Mouse (Mus musculus) cerebellum, adult 2 months (tissue): ENCODE data around the gene Rfx2. TPM values are rescaled to one million over a fixed set of nuclear protein-coding genes. Genes with fewer than 3 reads are reported as not detected.

ENCODE experiments used
- DNase-seq, 2 experiments: peaks; one replicate each; pipeline ENCODE4 v3.0.0; 2021
- H3K27ac ChIP-seq: fragments of 200-500 bp; 2 replicates; pipeline ENCODE4 v1.5.1; 2012; ENCODE audit warnings: low read length, control low read depth, inconsistent platforms; ENCODE audit not compliant: insufficient read depth
- H3K27me3 ChIP-seq: fragments of 200-500 bp; 2 replicates; pipeline ENCODE4 v1.6.1; 2012; ENCODE audit warnings: inconsistent platforms, mild to moderate bottlenecking, low read length, moderate library complexity; ENCODE audit not compliant: control insufficient read depth, insufficient read depth
- H3K4me1 ChIP-seq: fragments of 200-500 bp; 2 replicates; pipeline ENCODE4 v1.6.1; 2011; ENCODE audit warnings: low read length; ENCODE audit not compliant: control insufficient read depth, insufficient read depth
- H3K4me3 ChIP-seq: fragments of 200-500 bp; replicated peaks from 2 replicates; pipeline ENCODE3; 2011; ENCODE audit warnings: mild to moderate bottlenecking, low read depth, low read length, control low read depth; ENCODE audit not compliant: insufficient read depth
- CTCF ChIP-seq: fragments of 200-500 bp; IDR thresholded peaks from 2 replicates; pipeline ENCODE4 v1.5.1; 2011; ENCODE audit warnings: low read depth, mild to moderate bottlenecking, control low read depth, low read length, moderate library complexity, borderline replicate concordance; ENCODE audit not compliant: insufficient read depth
- POLR2A ChIP-seq: fragments of 200-500 bp; IDR thresholded peaks from 2 replicates; pipeline ENCODE4 v1.6.1; 2011; ENCODE audit warnings: low read length, control low read depth, borderline replicate concordance; ENCODE audit not compliant: insufficient read depth
- WGBS: fragments of 180-500 bp; shearing (Covaris S2); methylation state at CpG from one replicate; pipeline ENCODE4 v1.1.7; 2018; 5-methylcytosine and 5-hydroxymethylcytosine counted together
- polyA plus RNA-seq: library from polyadenylated mRNA; depleted of rRNA; stranded (reverse); fragments of >200 nt; gene quantifications from 2 replicates; pipeline ENCODE4 v1.2.3, GENCODE M21; 2012

Gene Rfx2
- polyA plus RNA-seq, 1 experiment = 3.1 TPM

DNA sequence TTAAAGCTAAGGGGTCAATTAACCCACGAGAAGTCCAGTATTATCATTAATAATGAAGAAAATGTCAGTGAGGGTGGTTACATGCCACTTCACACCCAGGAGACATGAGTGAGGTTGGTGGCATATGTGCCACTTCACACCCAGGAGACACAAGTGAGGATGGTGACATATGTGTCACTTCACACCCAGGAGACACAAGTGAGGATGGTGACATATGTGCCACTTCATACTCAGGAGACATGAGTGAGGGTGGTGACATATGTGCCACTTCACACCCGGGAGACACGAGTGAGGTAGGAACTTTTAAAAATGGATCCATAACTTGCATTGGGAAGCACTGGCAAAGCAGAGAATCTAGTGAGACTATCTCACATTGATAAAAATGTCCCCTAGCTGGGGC lies 20.4 kb upstream of the Rfx2 start:
- H3K4me1 ChIP-seq = no peaks in the 10 kb centered on the region
- no peak overlapping the region for H3K4me3 ChIP-seq
- no peak overlapping the region for H3K27ac ChIP-seq
- DNase-seq = no peak
- H3K27me3 ChIP-seq = no peaks in the 10 kb centered on the region
- no peak for TF ChIP-seq POLR2A
- TF ChIP-seq CTCF = no peak
- 72% methylated on average over 3 of the region's 3 CpGs for WGBS

DNA sequence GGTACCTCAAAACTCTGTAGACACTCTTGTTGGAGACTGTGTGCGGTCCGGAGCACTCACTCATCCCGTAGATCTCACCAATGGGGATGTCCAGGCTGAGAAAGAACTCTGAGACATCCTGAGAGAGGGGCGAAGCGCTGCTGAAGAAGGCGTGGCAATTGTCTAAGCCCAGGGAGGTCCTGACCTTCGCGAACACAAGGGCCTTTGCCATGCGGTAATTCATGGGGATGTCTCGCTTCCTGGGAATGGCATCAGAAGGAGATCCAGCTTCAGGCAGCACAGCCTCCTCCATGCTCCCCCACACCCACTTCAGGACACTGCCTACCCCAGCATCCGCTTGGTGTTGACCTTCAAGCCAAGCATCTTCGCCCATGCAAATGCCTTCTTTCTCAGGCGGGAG lies 18.9 kb upstream of the Rfx2 start:
- DNase-seq = no peak
- TF ChIP-seq POLR2A (no peak), CTCF (no peak)
- H3K4me3 ChIP-seq = no peak overlapping the region
- H3K27me3 ChIP-seq = no peaks in the 10 kb centered on the region
- no peaks in the 10 kb centered on the region for H3K4me1 ChIP-seq
- 81% methylated on average over 13 of the region's 13 CpGs for WGBS
- H3K27ac ChIP-seq = no peak overlapping the region

DNA sequence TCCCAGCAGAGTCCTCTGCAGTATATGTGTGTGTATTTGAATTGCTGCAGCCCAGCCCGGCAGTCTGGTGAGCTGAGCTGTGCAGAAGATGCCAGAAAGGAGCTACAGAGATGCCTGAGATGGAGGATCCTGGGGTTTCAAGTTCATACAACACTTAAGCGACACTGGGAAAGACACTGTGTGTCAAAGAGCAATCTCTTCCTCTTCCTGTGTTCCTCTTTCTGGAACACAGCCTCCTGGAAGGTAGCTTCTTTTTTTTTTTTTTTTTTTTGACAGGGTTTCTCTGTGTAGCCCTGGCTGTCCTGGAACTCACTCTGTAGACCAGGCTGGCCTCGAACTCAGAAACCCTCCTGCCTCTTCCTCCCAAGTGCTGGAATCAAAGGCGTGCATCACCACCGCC lies 18.0 kb upstream of the Rfx2 start:
- H3K4me1 ChIP-seq = no peaks in the 10 kb centered on the region
- H3K27ac ChIP-seq = no peak overlapping the region
- no peak overlapping the region for H3K4me3 ChIP-seq
- WGBS = 85% methylated on average over 5 of the region's 5 CpGs
- TF ChIP-seq POLR2A (no peak), CTCF (no peak)
- no peak for DNase-seq
- no peaks in the 10 kb centered on the region for H3K27me3 ChIP-seq

DNA sequence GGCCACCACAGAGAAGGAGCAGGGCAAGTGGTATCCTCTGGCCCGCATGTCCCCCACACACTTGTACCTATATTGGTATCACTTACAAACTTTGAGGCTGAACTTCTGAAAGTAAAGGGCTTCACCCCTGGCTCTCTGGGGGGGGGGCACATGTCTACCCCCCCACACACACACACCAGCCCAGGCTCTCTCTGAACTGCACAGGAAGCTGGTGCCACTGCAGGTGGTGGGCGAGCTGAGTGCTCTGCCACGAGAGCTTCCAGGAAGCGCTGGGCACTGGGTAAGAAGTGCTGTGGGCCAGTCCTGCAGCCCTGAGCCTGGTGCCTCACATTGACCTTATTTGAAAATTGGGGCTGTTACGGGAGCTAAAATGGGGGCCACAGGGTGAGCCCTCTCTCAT lies 12.9 kb upstream of the Rfx2 start:
- DNase-seq = no peak
- Histone ChIP-seq H3K27ac (no peak overlapping the region), H3K4me3 (no peak overlapping the region), H3K27me3 (no peaks in the 10 kb centered on the region), H3K4me1 (no peaks in the 10 kb centered on the region)
- TF ChIP-seq POLR2A = no peak
- TF ChIP-seq CTCF = no peak
- WGBS = 83% methylated on average over 5 of the region's 5 CpGs

DNA sequence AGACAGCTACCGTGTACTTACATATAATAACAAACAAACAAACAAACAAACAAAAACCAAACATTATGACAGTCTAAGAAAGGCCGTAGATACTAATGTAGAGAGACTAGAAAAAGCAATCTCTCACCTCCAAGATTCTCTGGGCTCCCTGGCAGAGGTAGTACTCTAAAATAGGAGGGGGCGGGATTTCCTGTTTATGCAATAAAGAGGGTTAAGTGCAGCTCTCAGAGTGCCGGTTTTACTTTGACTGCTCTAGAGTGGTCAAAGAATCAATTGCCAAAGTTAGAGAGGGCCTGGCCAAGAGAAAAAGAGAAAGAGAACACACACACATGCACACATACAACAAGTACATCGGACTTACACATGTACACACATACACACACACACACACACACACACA lies 11.4 kb upstream of the Rfx2 start:
- H3K27me3 ChIP-seq = no peaks in the 10 kb centered on the region
- no peaks in the 10 kb centered on the region for H3K4me1 ChIP-seq
- WGBS = 84% methylated on average over 5 of the region's 5 CpGs
- no peak overlapping the region for H3K27ac ChIP-seq
- DNase-seq = no peak
- H3K4me3 ChIP-seq = no peak overlapping the region
- TF ChIP-seq POLR2A = no peak
- no peak for TF ChIP-seq CTCF

DNA sequence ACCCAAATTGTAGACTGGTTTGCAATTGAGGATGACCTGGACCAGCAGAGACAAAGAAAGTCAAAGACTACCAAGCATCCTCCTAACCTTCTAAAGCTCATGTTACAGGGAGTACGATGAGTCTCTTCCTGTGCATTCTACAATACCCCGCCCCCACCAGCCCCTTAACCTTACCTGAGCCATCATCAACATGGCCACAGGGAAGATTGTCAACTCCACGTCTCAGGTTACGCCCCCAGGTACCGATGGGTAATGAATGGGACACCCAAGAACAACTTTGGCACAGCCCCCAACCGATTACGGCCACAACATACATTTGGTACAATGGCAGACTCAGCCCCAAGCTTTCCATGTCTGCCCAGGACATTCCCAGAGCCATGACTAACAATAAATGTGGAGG lies 9.7 kb upstream of the Rfx2 start:
- no peaks in the 10 kb centered on the region for H3K27me3 ChIP-seq
- H3K4me3 ChIP-seq = no peak overlapping the region
- TF ChIP-seq POLR2A = no peak
- H3K4me1 ChIP-seq = no peaks in the 10 kb centered on the region
- DNase-seq = no peak
- no peak overlapping the region for H3K27ac ChIP-seq
- WGBS = 88% methylated on average over 7 of the region's 7 CpGs

DNA sequence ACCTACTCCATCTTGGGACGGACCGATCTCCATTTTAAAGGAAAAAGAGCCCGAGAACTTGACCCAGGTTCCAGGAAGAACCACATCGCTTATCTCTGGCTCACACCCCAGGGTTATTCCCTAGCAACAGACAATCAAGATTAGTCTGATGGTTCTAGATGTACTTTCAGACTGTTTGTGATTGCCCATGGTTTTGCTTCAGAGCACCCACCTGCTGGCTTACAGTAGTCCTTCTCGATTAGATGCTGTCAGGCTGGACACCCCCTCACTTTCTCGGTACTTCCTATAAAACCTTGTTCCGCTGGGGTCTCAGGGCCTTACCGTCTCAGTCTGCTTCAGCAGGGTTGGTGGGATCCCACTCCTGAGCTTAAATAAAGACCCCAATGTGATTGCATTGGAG lies 5.5 kb upstream of the Rfx2 start:
- no peak for TF ChIP-seq POLR2A
- TF ChIP-seq CTCF = no peak
- H3K27ac ChIP-seq = no peak overlapping the region
- no peak overlapping the region for H3K4me3 ChIP-seq
- H3K4me1 ChIP-seq = no peaks in the 10 kb centered on the region
- 90% methylated on average over 8 of the region's 8 CpGs for WGBS
- no peak for DNase-seq
- no peaks in the 10 kb centered on the region for H3K27me3 ChIP-seq

DNA sequence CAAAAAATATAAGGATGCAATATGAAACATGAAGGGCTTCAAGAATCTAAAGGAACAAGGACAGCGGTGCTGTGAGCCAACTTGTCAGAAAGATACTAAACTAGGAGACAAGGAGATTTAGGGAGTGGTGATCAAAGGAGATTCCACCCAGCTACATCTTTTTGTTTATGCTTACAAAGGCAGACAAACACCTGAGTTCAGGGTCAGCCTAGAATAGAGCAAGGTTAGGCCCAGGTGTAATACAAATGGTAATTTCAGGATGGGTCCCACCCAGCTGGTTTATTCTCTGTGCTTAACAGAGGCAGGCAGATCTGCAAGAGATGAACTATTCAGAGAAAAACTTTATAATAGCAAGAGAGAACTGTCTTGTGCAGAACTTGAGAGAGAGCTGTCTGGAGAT lies 2.6 kb upstream of the Rfx2 start:
- DNase-seq = no peak
- Histone ChIP-seq H3K4me1 (no peaks in the 10 kb centered on the region), H3K27me3 (no peaks in the 10 kb centered on the region), H3K27ac (no peak overlapping the region), H3K4me3 (no peak overlapping the region)
- 100% methylated on average over 1 of the region's 1 CpGs for WGBS
- TF ChIP-seq POLR2A = no peak
- TF ChIP-seq CTCF = no peak

DNA sequence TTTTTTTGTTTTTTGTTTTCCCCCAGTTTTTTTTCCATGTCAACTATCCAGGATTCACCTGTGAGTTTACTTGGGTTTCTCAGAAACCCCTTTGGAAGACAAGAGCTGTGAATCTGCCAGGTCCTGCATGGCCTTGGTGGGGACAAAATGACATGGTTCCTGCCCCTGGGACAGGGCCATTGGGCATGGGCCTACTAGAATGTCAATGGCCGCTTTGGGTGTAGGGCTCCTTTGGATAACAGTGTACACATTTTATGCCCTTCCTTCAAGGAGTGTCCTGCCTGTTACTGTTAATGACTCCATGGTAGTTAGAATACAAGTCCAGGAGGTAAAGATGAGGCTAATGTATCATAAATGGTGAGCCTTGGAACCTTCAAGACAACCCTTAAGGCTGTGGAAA lies 2.1 kb upstream of the Rfx2 start:
- H3K4me3 ChIP-seq = no peak overlapping the region
- H3K27me3 ChIP-seq = no peaks in the 10 kb centered on the region
- no peak for DNase-seq
- WGBS = 86% methylated on average over 1 of the region's 1 CpGs
- no peaks in the 10 kb centered on the region for H3K4me1 ChIP-seq
- TF ChIP-seq POLR2A (no peak), CTCF (no peak)
- H3K27ac ChIP-seq = no peak overlapping the region
